Mouse (Mus musculus) ES-E14 (cell line): ENCODE results near the gene Lrfn2.

ENCODE experiments used
- HCFC1 ChIP-seq: IDR thresholded peaks from 2 replicates; pipeline ENCODE4 v1.6.1; 2012; ENCODE audit warnings: low read length, inconsistent platforms, borderline replicate concordance; ENCODE audit not compliant: insufficient read depth
- ZC3H11A ChIP-seq: IDR thresholded peaks from 2 replicates; pipeline ENCODE4 v1.6.1; 2012; ENCODE audit warnings: low read depth, mild to moderate bottlenecking, inconsistent platforms, low read length, borderline replicate concordance

GRCm38 (mm10) chr17:49111911-49112310, 179.7 kb downstream of the Lrfn2 start:
- TF ChIP-seq ZC3H11A (no peak), HCFC1 (no peak)
